Mouse (Mus musculus) olfactory bulb, adult 2 months (tissue): ENCODE data around the gene Pla2g6. TPM values are rescaled to one million over a fixed set of nuclear protein-coding genes. Genes with fewer than 3 reads are reported as not detected.

Source experiments
- H3K27ac ChIP-seq: fragments of 200-500 bp; 2 replicates; pipeline ENCODE4 v1.5.1; 2012; ENCODE audit warnings: low read depth, low read length; ENCODE audit not compliant: insufficient read depth
- H3K4me1 ChIP-seq: fragments of 200-500 bp; 2 replicates; pipeline ENCODE4 v1.6.1; 2012; ENCODE audit warnings: low read length; ENCODE audit not compliant: control insufficient read depth, insufficient read depth
- H3K4me3 ChIP-seq: fragments of 200-500 bp; 2 replicates; pipeline ENCODE4 v1.5.1; 2012; ENCODE audit warnings: mild to moderate bottlenecking, low read depth, low read length, moderate library complexity; ENCODE audit not compliant: insufficient read depth
- CTCF ChIP-seq: fragments of 200-500 bp; IDR thresholded peaks from 2 replicates; pipeline ENCODE4 v1.5.1; 2012; ENCODE audit warnings: low read depth, mild to moderate bottlenecking, low read length, moderate library complexity; ENCODE audit not compliant: insufficient read depth
- POLR2A ChIP-seq: fragments of 200-500 bp; IDR thresholded peaks from 2 replicates; pipeline ENCODE4 v1.6.1; 2012; ENCODE audit warnings: mild to moderate bottlenecking, low read depth, low read length, moderate library complexity; ENCODE audit not compliant: insufficient read depth
- WGBS: fragments of 180-500 bp; shearing (Covaris S2); methylation state at CpG from one replicate; pipeline ENCODE4 v1.1.7; 2018; 5-methylcytosine and 5-hydroxymethylcytosine counted together
- polyA plus RNA-seq: library from polyadenylated mRNA; stranded (reverse); fragments of >200 nt; gene quantifications from 2 replicates; pipeline ENCODE4 v1.2.4, GENCODE M21; 2012; ENCODE audit warnings: low replicate concordance; ENCODE audit not compliant: missing spikeins, insufficient read depth, insufficient read length

The Pla2g6 gene
- not detected in 2 replicates for polyA plus RNA-seq

DNA sequence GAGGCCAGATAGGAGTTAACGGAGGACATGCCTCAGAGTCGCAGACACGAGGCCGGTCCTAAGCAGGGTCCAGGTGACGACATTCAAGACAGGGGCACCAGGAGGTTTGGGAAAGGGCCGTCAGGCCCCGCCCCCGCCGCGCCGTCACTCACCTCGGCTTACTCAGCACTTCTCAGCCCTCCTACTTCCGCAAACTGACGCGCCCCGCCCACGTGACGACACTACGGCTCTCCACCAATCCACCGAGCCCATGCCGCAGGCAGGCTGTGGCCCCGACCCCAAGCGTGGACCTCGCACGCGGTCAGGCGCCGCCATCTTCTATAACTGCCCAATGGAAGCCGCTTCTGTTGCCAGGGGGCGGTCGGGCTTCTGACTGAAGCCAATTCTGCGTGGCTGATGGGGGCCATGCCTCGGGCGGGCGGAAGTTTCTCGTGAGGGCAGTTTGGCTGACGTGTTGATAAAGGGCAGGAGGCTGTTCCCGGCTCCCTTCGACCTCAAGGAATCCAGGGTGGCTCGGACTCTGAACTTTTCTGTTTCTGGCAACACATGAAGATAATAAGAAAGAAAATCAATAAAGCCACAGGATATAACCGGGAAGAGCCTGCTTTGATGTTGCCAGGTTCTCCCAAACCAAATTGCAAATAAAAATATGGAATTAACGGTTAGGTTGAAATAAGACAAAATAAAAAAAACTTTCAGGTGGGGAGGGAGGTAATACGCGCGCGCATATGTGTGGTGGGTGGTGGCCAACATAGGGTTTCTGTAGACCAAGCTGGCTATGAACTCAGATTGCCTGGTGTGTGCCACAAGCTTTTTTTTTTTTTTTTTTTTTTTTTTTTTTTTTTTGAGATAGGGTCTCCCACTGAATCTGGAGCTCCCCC lies at the start of gene Pla2g6:
TSS of gene Pla2g6 (minus strand) at position 333 of the 881 bp plus-strand sequence.
- whole genome bisulfite sequencing: 3% methylated on average over 46 of the region's 46 CpGs
- H3K4me3 ChIP-seq: peak within 1 kb of the TSS; percentile 59
- TF ChIP-seq CTCF (no peak), POLR2A (peak; percentile 53)
- H3K27ac ChIP-seq: peak within 1 kb of the TSS; percentile 73
- H3K4me1 ChIP-seq: peaks cover 25% of the 10 kb centered on the region

DNA sequence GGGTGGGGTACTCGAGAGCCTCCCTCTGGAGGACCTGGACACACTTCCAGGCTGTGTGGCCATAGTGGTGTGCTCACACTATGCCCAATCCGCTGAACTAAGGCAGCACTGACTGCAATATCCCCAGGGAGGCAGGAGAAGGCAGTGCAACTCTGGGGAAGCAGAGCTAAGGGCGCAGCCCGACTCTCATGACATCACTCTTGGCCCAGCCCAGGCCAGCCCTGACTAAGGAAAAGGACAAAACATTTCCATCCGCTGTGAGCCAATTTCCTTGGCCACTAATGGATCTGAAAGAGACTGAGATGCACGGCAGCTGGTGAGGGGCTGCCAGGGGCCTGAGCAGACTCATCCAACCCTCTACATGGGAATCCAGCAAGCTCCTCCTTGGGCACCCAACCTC lies 49.5 kb upstream of the Pla2g6 start:
- Histone ChIP-seq H3K4me3 (no peak overlapping the region), H3K27ac (0 out of 2 replicates have a peak overlapping the region, but pooled peaks have one; percentile 20), H3K4me1 (peaks cover 44% of the 10 kb centered on the region)
- WGBS: 45% methylated on average over 6 of the region's 6 CpGs
- no peak for TF ChIP-seq CTCF
- TF ChIP-seq POLR2A: no peak

DNA sequence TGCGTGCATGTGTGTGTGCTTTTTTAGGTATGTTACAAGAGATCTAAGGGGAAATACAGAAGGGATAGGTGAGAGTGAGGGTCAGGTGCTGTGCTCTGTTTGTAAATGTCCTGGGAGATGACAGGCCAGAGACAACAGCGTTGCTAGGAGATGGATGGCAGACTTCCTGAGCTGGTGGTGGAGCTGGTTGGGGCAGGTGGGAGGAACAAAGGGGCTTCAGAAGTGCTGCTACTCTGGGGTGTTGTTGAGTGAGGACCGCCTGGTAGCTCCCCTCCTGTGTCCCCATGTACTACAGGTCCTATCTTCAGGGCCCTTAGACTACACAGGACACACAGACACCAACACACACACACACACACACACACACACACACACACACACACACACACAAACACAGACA lies 46.6 kb upstream of the Pla2g6 start:
- no peak for TF ChIP-seq POLR2A
- no peak for TF ChIP-seq CTCF
- peaks cover 20% of the 10 kb centered on the region for H3K4me1 ChIP-seq
- H3K27ac ChIP-seq: no peak overlapping the region
- no peak overlapping the region for H3K4me3 ChIP-seq
- WGBS: 74% methylated on average over 3 of the region's 3 CpGs

DNA sequence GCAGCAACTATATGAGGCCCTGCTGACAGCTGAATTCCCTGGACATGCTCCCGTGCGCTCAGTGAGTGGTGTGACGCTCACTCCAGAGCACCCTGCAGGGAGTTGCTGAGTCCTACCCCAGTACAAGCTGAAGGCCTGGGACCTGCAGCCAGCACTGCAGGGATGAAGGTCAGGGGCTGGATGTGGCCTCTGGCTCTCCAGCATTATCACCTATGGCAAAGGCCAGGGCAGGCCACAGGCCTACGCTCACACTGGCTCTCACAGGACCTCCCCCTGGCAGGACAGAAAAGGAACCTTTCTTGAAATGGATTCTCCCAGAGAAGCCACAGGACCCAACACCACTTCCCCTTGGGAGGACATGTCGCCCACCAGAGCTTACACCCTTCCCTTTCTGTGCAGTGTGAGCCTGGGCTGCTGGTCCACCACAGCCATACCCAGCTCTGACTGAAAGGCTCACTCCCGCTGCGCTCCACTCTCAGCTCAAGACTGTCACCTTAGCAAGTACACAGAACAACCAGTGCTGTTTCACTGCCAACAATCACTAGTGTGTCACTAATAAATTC lies 42.2 kb upstream of the Pla2g6 start:
- no peak overlapping the region for H3K27ac ChIP-seq
- 81% methylated on average over 7 of the region's 7 CpGs for WGBS
- peaks cover 15% of the 10 kb centered on the region; the same call in 1 of the 2 replicates for H3K4me1 ChIP-seq
- no peak for TF ChIP-seq POLR2A
- no peak for TF ChIP-seq CTCF
- H3K4me3 ChIP-seq: no peak overlapping the region

DNA sequence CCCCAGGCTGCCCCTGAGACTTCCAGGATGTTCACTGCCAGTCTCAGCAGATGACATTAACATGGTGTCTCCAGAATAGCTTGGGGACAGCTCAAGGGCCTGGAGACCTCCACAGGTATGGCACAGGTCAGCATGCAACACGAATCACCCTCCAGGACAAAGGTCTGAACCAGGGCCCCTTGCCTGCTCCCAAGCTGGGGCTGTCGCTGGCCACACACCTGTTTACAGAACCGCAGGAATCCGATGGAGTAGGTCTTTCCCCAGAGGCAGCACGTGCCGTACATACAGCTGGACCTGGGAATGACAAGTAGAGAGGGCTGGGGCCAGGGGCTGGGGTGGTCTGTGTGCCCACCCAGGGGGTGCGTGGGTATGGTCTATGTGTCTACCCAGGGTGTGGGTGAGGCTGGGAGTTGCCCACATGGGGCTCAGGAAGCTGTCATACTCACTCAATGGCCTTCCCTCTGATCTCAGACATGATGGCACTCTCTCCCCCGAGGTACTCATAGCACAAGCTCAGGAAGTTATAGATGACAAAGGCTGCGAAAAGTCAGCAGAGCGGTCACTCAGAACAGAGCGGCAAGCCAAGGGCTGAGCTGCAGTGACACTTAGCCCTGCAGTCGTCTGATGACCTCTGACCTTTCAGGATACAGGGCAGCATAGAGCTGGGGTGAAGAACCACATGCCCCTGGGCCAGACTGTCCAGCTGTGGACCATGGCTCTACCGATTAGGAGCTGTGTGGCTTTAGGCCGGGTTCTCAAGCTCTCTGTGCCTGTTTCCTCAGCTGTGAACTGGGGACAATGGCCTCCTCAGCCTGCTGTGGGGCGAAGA lies 41.5 kb upstream of the Pla2g6 start:
- 82% methylated on average over 15 of the region's 15 CpGs for WGBS
- H3K27ac ChIP-seq: no peak overlapping the region
- peaks cover 15% of the 10 kb centered on the region; the same call in 1 of the 2 replicates for H3K4me1 ChIP-seq
- TF ChIP-seq CTCF: no peak
- no peak for TF ChIP-seq POLR2A
- H3K4me3 ChIP-seq: no peak overlapping the region

DNA sequence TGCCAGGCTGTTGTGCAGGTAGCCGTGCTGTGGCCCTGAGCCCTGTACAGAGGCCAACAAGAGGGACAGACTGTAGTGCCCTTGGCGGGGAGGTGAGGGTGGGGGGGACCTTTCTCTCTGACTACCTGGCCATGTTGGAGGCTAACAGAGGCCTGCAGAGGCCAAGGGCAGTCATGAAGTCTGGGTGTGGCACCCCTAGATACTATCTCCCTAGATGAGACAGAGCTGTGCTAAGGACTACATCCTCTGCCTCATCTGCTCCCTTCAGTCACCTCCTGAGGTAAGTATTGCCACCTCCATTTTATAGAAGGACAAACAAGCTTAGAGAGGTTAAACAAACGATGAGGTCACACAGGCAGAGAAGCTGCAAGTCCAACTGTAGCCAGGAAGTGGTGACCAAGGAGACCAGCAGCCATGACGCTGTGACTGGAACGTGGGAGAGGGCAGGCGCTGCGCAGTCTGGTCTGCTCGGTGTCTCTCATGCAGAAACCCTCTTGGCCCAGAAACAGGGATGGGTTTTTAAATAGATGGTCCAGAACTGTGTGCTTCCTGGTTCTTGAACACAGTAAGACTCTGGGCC lies 40.8 kb upstream of the Pla2g6 start:
- TF ChIP-seq CTCF: no peak
- TF ChIP-seq POLR2A: no peak
- 89% methylated on average over 8 of the region's 8 CpGs for WGBS
- Histone ChIP-seq H3K4me3 (no peak overlapping the region), H3K27ac (no peak overlapping the region), H3K4me1 (peaks cover 15% of the 10 kb centered on the region; the same call in 1 of the 2 replicates)

DNA sequence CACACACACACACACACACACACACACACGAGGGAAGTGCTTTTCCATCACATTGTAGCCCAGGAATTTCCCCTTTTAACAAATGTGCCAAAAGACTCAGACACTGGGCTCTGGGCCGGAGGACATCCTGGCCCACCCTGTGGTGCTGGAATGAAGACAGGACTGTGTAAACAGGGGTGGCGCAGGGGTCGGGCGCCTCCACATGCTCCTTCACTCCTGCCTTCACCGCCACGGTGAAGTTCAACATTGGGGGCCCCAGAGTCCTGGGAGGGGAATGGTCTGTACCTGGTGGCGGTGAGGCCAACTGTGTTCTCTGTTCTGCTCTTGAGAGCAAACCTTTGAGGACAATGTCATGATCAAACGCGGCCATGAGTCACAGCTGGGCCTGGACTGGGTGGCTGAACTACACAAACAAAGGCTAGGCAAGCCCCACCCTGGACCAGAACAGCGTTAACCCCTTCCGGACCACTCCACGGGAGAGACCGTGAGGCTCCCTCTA lies 40.2 kb upstream of the Pla2g6 start:
- Histone ChIP-seq H3K4me1 (peaks cover 15% of the 10 kb centered on the region; the same call in 1 of the 2 replicates), H3K4me3 (no peak overlapping the region), H3K27ac (no peak overlapping the region)
- TF ChIP-seq POLR2A (no peak), CTCF (no peak)
- 67% methylated on average over 14 of the region's 14 CpGs for WGBS

DNA sequence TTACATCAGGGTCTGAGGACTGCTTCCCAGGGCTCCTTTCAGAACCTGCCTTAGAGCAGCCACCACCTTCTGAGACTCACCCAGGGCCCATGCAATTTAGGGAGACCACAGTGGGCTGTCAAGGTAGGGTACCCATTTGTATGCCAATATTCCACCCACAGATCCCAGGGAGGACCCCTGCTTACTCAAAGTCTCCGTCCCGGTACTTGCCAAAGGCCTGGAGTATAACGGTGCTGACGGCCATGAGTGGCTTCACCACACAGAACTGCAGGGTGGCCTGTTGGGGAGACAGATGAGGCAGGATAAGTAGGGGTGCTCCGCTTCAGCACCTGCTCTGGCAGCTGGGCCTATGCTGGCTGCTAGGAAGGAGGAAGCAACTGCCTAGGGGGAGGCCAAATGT lies 38.2 kb upstream of the Pla2g6 start:
- 68% methylated on average over 5 of the region's 5 CpGs for WGBS
- TF ChIP-seq POLR2A: no peak
- TF ChIP-seq CTCF: no peak
- Histone ChIP-seq H3K4me3 (no peak overlapping the region), H3K27ac (no peak overlapping the region), H3K4me1 (peaks cover 15% of the 10 kb centered on the region; the same call in 1 of the 2 replicates)
